Mouse (Mus musculus): ENCODE results near the gene Ap4s1.

The Ap4s1 gene

GRCm38 (mm10) chr12:51696157-51696556 lies 5.3 kb downstream of the Ap4s1 start:
- no peak for TF ChIP-seq CTCF (conservative IDR thresholded peaks at IDR 0.05; ENCODE audit: low read length)
- TF ChIP-seq POU5F1 (IDR thresholded peaks at IDR 0.05; ENCODE audit: borderline replicate concordance, low read length) = no peak
- no peak for TF ChIP-seq NANOG (IDR thresholded peaks at IDR 0.05; ENCODE audit: borderline replicate concordance, low read length)
- no peaks in the 10 kb centered on the region for H3K36me3 ChIP-seq (ENCODE audit: insufficient read depth, low read length)

GRCm38 (mm10) chr12:51699623-51700393 lies 9.0 kb downstream of the Ap4s1 start:
- Histone ChIP-seq H3K27me3 (ENCODE audit: insufficient read depth, low read length) (no peaks in the 10 kb centered on the region), H3K4me1 (replicated peaks; ENCODE audit: low read depth, low read length) (peaks cover 37% of the 10 kb centered on the region), H3K36me3 (ENCODE audit: insufficient read depth, low read length) (no peaks in the 10 kb centered on the region), H3K9me3 (ENCODE audit: low read length) (peaks cover 6% of the 10 kb centered on the region), H3K4me3 (replicated peaks; ENCODE audit: low read length) (no peak overlapping the region)
- no peak for TF ChIP-seq CTCF (conservative IDR thresholded peaks at IDR 0.05; ENCODE audit: low read length)
- TF ChIP-seq NANOG (IDR thresholded peaks at IDR 0.05; ENCODE audit: borderline replicate concordance, low read length) = no peak
- no peak for TF ChIP-seq POU5F1 (IDR thresholded peaks at IDR 0.05; ENCODE audit: borderline replicate concordance, low read length)

More at GRCm38 (mm10) chr12:51696157-51696556, 5.3 kb downstream of the Ap4s1 start:
- H3K4me1 ChIP-seq (replicated peaks; ENCODE audit: low read depth, low read length) = peaks cover 41% of the 10 kb centered on the region
- no peak overlapping the region for H3K4me3 ChIP-seq (replicated peaks; ENCODE audit: low read length)
- no peaks in the 10 kb centered on the region for H3K9me3 ChIP-seq (ENCODE audit: low read length)
- no peaks in the 10 kb centered on the region for H3K27me3 ChIP-seq (ENCODE audit: insufficient read depth, low read length)

- Histone ChIP-seq H3K4me1 (replicated peaks; ENCODE audit: low read depth, low read length) (peaks cover 39% of the 10 kb centered on the region), H3K36me3 (ENCODE audit: insufficient read depth, low read length) (no peaks in the 10 kb centered on the region), H3K4me3 (replicated peaks; ENCODE audit: low read length) (no peak overlapping the region), H3K9me3 (ENCODE audit: low read length) (peaks cover 6% of the 10 kb centered on the region), H3K27me3 (ENCODE audit: insufficient read depth, low read length) (no peaks in the 10 kb centered on the region)
- TF ChIP-seq CTCF (conservative IDR thresholded peaks at IDR 0.05; ENCODE audit: low read length) (peak; percentile 45), NANOG (IDR thresholded peaks at IDR 0.05; ENCODE audit: borderline replicate concordance, low read length) (no peak)
These were observed 10.9 kb downstream of the Ap4s1 start for GRCm38 (mm10) chr12:51701723-51702122.

- Histone ChIP-seq H3K36me3 (ENCODE audit: insufficient read depth, low read length) (no peaks in the 10 kb centered on the region), H3K9me3 (ENCODE audit: low read length) (peaks cover 6% of the 10 kb centered on the region), H3K27me3 (ENCODE audit: insufficient read depth, low read length) (no peaks in the 10 kb centered on the region), H3K4me3 (replicated peaks; ENCODE audit: low read length) (no peak overlapping the region), H3K4me1 (replicated peaks; ENCODE audit: low read depth, low read length) (peaks cover 47% of the 10 kb centered on the region)
- TF ChIP-seq NANOG (IDR thresholded peaks at IDR 0.05; ENCODE audit: borderline replicate concordance, low read length) (no peak), CTCF (conservative IDR thresholded peaks at IDR 0.05; ENCODE audit: low read length) (no peak)
These were observed 13.0 kb downstream of the Ap4s1 start for GRCm38 (mm10) chr12:51703859-51704258.

GRCm38 (mm10) chr12:51704572-51704971 lies 13.7 kb downstream of the Ap4s1 start:
- Histone ChIP-seq H3K36me3 (ENCODE audit: insufficient read depth, low read length) (no peaks in the 10 kb centered on the region), H3K4me3 (replicated peaks; ENCODE audit: low read length) (0 out of 2 replicates have a peak overlapping the region, but pooled peaks have one; percentile 11), H3K9me3 (ENCODE audit: low read length) (peaks cover 6% of the 10 kb centered on the region), H3K4me1 (replicated peaks; ENCODE audit: low read depth, low read length) (peaks cover 53% of the 10 kb centered on the region), H3K27me3 (ENCODE audit: insufficient read depth, low read length) (no peaks in the 10 kb centered on the region)
- TF ChIP-seq POU5F1 (IDR thresholded peaks at IDR 0.05; ENCODE audit: borderline replicate concordance, low read length) (no peak), NANOG (IDR thresholded peaks at IDR 0.05; ENCODE audit: borderline replicate concordance, low read length) (no peak)

GRCm38 (mm10) chr12:51705778-51706177 lies 14.9 kb downstream of the Ap4s1 start:
- H3K9me3 ChIP-seq (ENCODE audit: low read length) = peaks cover 6% of the 10 kb centered on the region
- no peaks in the 10 kb centered on the region for H3K27me3 ChIP-seq (ENCODE audit: insufficient read depth, low read length)
- H3K4me3 ChIP-seq (replicated peaks; ENCODE audit: low read length) = peak overlapping the region; percentile 17; the same call in 1 of the 2 replicates
- H3K4me1 ChIP-seq (replicated peaks; ENCODE audit: low read depth, low read length) = peaks cover 56% of the 10 kb centered on the region
- no peaks in the 10 kb centered on the region for H3K36me3 ChIP-seq (ENCODE audit: insufficient read depth, low read length)
- TF ChIP-seq POU5F1 (IDR thresholded peaks at IDR 0.05; ENCODE audit: borderline replicate concordance, low read length) (no peak), NANOG (IDR thresholded peaks at IDR 0.05; ENCODE audit: borderline replicate concordance, low read length) (no peak), CTCF (conservative IDR thresholded peaks at IDR 0.05; ENCODE audit: low read length) (no peak)

GRCm38 (mm10) chr12:51706673-51707235 lies 15.9 kb downstream of the Ap4s1 start:
- Histone ChIP-seq H3K4me1 (replicated peaks; ENCODE audit: low read depth, low read length) (peaks cover 58% of the 10 kb centered on the region), H3K27me3 (ENCODE audit: insufficient read depth, low read length) (no peaks in the 10 kb centered on the region), H3K9me3 (ENCODE audit: low read length) (peaks cover 5% of the 10 kb centered on the region), H3K36me3 (ENCODE audit: insufficient read depth, low read length) (no peaks in the 10 kb centered on the region), H3K4me3 (replicated peaks; ENCODE audit: low read length) (no peak overlapping the region)
- TF ChIP-seq CTCF (conservative IDR thresholded peaks at IDR 0.05; ENCODE audit: low read length) (no peak), POU5F1 (IDR thresholded peaks at IDR 0.05; ENCODE audit: borderline replicate concordance, low read length) (no peak), NANOG (IDR thresholded peaks at IDR 0.05; ENCODE audit: borderline replicate concordance, low read length) (no peak)

GRCm38 (mm10) chr12:51708941-51709686 lies 18.3 kb downstream of the Ap4s1 start:
- Histone ChIP-seq H3K9me3 (ENCODE audit: low read length) (no peaks in the 10 kb centered on the region), H3K4me3 (replicated peaks; ENCODE audit: low read length) (0 out of 2 replicates have a peak overlapping the region, but pooled peaks have one; percentile 3), H3K36me3 (ENCODE audit: insufficient read depth, low read length) (no peaks in the 10 kb centered on the region), H3K4me1 (replicated peaks; ENCODE audit: low read depth, low read length) (peaks cover 48% of the 10 kb centered on the region), H3K27me3 (ENCODE audit: insufficient read depth, low read length) (no peaks in the 10 kb centered on the region)
- no peak for TF ChIP-seq POU5F1 (IDR thresholded peaks at IDR 0.05; ENCODE audit: borderline replicate concordance, low read length)
- TF ChIP-seq NANOG (IDR thresholded peaks at IDR 0.05; ENCODE audit: borderline replicate concordance, low read length) = no peak
- TF ChIP-seq CTCF (conservative IDR thresholded peaks at IDR 0.05; ENCODE audit: low read length) = no peak

All from E14TG2a.4 (cell line).